Mouse (Mus musculus) brain, embryonic 18.5 days (tissue): ENCODE results near the gene Washc1.
A peak's percentile ranks its signal among the peaks of the same experiment; 100 is the strongest.
"Not testable (repeated sequence)": the region's sequence is repeated elsewhere in the genome, so short reads cannot be mapped to it uniquely, and the experiment has no call there.

Source experiments
- DNase-seq: peaks from one replicate; pipeline ENCODE4 v3.0.0-alpha.2; 2012; ENCODE audit warnings: low read depth, low spot score

Washc1 gene

GRCm38 (mm10) chr17:66111402-66111959 is at the start of gene Washc1:
Washc1 (plus strand) TSS chr17:66111545.
- DNase-seq: peak; percentile 78

GRCm38 (mm10) chr17:66065115-66065514 is 46.2 kb upstream of the Washc1 start:
- no peak for DNase-seq

GRCm38 (mm10) chr17:66069036-66069435 is 42.3 kb upstream of the Washc1 start:
- DNase-seq: not testable (repeated sequence)

GRCm38 (mm10) chr17:66073971-66074370 is 37.4 kb upstream of the Washc1 start:
- no peak for DNase-seq

- DNase-seq: no peak
Measured at GRCm38 (mm10) chr17:66075827-66076173, 35.5 kb upstream of the Washc1 start.

GRCm38 (mm10) chr17:66076174-66076927 is 35.0 kb upstream of the Washc1 start:
- DNase-seq: no peak

GRCm38 (mm10) chr17:66076934-66077333 is 34.4 kb upstream of the Washc1 start, which contains the start of gene Ankrd12:
Ankrd12 (minus strand) TSS chr17:66077089.
- peak; percentile 87 for DNase-seq

- no peak for DNase-seq
Measured at GRCm38 (mm10) chr17:66077437-66077850, 33.9 kb upstream of the Washc1 start.

GRCm38 (mm10) chr17:66084486-66084885 is 26.9 kb upstream of the Washc1 start:
- no peak for DNase-seq

- no peak for DNase-seq
Measured at GRCm38 (mm10) chr17:66085038-66085437, 26.3 kb upstream of the Washc1 start.

GRCm38 (mm10) chr17:66090251-66090650 is 21.1 kb upstream of the Washc1 start:
- no peak for DNase-seq

- no peak for DNase-seq
Measured at GRCm38 (mm10) chr17:66091392-66091791, 20.0 kb upstream of the Washc1 start.

- DNase-seq: no peak
Measured at GRCm38 (mm10) chr17:66092065-66092464, 19.3 kb upstream of the Washc1 start.

- DNase-seq: no peak
Measured at GRCm38 (mm10) chr17:66092664-66093063, 18.7 kb upstream of the Washc1 start.

GRCm38 (mm10) chr17:66100566-66101379 is 10.6 kb upstream of the Washc1 start:
- no peak for DNase-seq

- peak; percentile 95 for DNase-seq
Measured at GRCm38 (mm10) chr17:66101380-66102330, 9.7 kb upstream of the Washc1 start, which contains the start of gene Ndufv2. Ndufv2 (minus strand) TSS chr17:66101559.

GRCm38 (mm10) chr17:66104076-66104475 is 7.3 kb upstream of the Washc1 start:
- no peak for DNase-seq

GRCm38 (mm10) chr17:66106601-66107267 is 4.6 kb upstream of the Washc1 start:
- DNase-seq: no peak

- DNase-seq: no peak
Measured at GRCm38 (mm10) chr17:66107466-66107865, 3.9 kb upstream of the Washc1 start.

GRCm38 (mm10) chr17:66108198-66108597 is 3.1 kb upstream of the Washc1 start:
- DNase-seq: no peak

GRCm38 (mm10) chr17:66110746-66111145 is 599 bp upstream of the Washc1 start:
- no peak for DNase-seq
